Mouse (Mus musculus) C2C12 (cell line): ENCODE results near the gene Mrpl43. TPM values are rescaled to one million over a fixed set of nuclear protein-coding genes. Genes with fewer than 3 reads are reported as not detected.

ENCODE experiments used
- H3K27me3 ChIP-seq: one replicate; pipeline ENCODE4 v1.6.1; 2011; ENCODE audit not compliant: control insufficient read depth, insufficient read depth, insufficient read length
- H3K36me3 ChIP-seq: one replicate; pipeline ENCODE4 v1.6.1; 2011; ENCODE audit not compliant: control insufficient read depth, insufficient read depth
- H3K4me3 ChIP-seq: one replicate; pipeline ENCODE4 v1.5.1; 2011; ENCODE audit warnings: mild to moderate bottlenecking, control low read depth; ENCODE audit not compliant: poor library complexity, insufficient read depth, severe bottlenecking
- H3K79me2 ChIP-seq: one replicate; pipeline ENCODE4 v1.6.1; 2011; ENCODE audit not compliant: control insufficient read depth, insufficient read depth
- H3K79me3 ChIP-seq: one replicate; pipeline ENCODE4 v1.6.1; 2011; ENCODE audit warnings: low read depth, control low read depth
- H3ac ChIP-seq: one replicate; pipeline ENCODE3; 2011; ENCODE audit warnings: low read depth; ENCODE audit not compliant: control insufficient read depth, insufficient read length
- CEBPB ChIP-seq: IDR thresholded peaks from one replicate; pipeline ENCODE4 v1.6.1; 2011; ENCODE audit warnings: low read depth, mild to moderate bottlenecking, control low read depth, moderate library complexity
- CTCF ChIP-seq: IDR thresholded peaks from one replicate; pipeline ENCODE4 v1.5.1; 2011; ENCODE audit not compliant: control insufficient read depth, insufficient read depth, insufficient read length
- FOSL1 ChIP-seq: IDR thresholded peaks from one replicate; pipeline ENCODE4 v1.8.0; 2011; ENCODE audit warnings: mild to moderate bottlenecking, low read length; ENCODE audit not compliant: poor library complexity, insufficient read depth, severe bottlenecking
- MAX ChIP-seq: IDR thresholded peaks from one replicate; pipeline ENCODE4 v1.6.1; 2011; ENCODE audit warnings: mild to moderate bottlenecking, control low read depth
- MYOD1 ChIP-seq: IDR thresholded peaks from one replicate; pipeline ENCODE4 v1.6.1; 2011; ENCODE audit warnings: low read depth; ENCODE audit not compliant: control insufficient read depth, insufficient read length
- MYOG ChIP-seq: IDR thresholded peaks from one replicate; pipeline ENCODE4 v1.6.1; 2011; ENCODE audit not compliant: control insufficient read depth, insufficient read length; ENCODE audit errors: extremely low read depth
- USF1 ChIP-seq: IDR thresholded peaks from one replicate; pipeline ENCODE4 v1.6.1; 2011; ENCODE audit warnings: low read depth, mild to moderate bottlenecking, control low read depth, moderate library complexity
- polyA plus RNA-seq: library from polyadenylated mRNA; unstranded; fragments of >200 nt; fragmentation: generic; extraction: Trizol; gene quantifications from one replicate; pipeline ENCODE4 v1.2.1, GENCODE M21; 2012; ENCODE audit warnings: missing spikeins

The Mrpl43 gene
- polyA plus RNA-seq, 1 experiment, result 63.0 TPM

DNA sequence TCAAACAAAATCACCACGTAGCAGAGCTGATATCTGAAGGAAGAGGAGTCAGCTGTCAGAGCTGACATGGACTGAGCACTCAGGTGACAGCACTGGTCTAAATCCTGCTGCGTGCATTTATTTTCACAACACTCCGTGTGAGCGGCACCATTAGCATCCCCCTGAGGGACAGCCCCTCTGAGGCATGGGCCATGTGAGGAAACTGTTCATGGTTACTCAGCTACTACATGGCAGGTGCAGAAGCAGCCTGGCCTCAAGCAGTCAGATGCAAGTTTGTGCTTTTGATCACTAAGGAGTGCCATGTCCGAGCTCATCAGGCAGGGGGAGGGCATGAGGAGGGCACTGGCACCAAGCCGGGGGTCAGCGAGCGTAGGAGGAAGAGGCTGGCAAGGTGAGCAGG lies 6.6 kb downstream of the Mrpl43 start:
- H3ac ChIP-seq, result no peak overlapping the region
- TF ChIP-seq MYOD1, result no peak
- no peak for TF ChIP-seq USF1
- no peak for TF ChIP-seq FOSL1
- H3K79me2 ChIP-seq, result peaks cover 7% of the 10 kb centered on the region
- no peak overlapping the region for H3K4me3 ChIP-seq
- H3K79me3 ChIP-seq, result peaks cover 1% of the 10 kb centered on the region
- no peaks in the 10 kb centered on the region for H3K27me3 ChIP-seq
- H3K36me3 ChIP-seq, result peaks cover 14% of the 10 kb centered on the region

DNA sequence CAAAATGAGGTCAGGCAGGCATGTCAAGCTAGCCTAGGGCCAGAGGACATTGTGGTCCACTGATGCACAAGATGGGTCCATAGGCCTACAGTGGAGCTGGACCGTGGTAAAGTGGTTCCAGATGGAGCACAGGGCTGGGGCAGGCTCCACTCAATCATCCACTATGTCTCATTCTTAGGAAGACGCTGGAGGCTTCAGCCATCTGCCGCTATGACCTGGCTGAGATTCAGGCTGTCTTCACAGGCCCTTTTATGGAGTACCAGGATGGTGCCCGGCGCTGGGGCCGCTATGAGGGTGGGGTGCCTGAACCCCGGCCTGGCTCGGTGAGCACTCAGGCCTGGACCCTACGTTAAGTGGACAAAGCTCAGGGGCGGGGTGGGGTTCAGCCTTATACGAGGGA lies 8.5 kb downstream of the Mrpl43 start:
- H3K27me3 ChIP-seq, result no peaks in the 10 kb centered on the region
- no peaks in the 10 kb centered on the region for H3K36me3 ChIP-seq
- no peaks in the 10 kb centered on the region for H3K79me2 ChIP-seq
- TF ChIP-seq MAX, result no peak
- no peak for TF ChIP-seq MYOG
- no peak for TF ChIP-seq CTCF
- no peak for TF ChIP-seq FOSL1
- no peak for TF ChIP-seq USF1
- no peak for TF ChIP-seq CEBPB
- no peak for TF ChIP-seq MYOD1
- H3K4me3 ChIP-seq, result no peak overlapping the region
- no peaks in the 10 kb centered on the region for H3K79me3 ChIP-seq
- no peak overlapping the region for H3ac ChIP-seq

DNA sequence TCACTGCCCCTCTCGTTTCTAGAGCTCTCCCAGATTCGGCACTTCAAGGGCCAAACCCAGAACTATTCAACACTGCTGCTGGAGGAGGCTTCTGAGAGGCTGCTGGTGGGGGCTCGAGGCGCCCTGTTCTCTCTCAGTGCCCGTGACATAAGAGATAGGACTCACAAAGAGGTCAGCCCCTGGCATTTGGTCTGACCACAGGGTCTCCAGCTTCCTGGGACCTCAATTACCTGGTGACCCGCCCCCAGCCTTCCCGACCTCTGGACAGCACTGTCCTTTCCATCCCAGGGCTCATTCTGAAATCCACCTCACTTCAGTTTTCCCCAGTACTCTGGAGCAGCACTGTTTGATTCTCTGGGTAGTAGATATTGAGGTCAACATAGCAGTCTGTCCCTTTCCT lies 13.5 kb downstream of the Mrpl43 start:
- no peaks in the 10 kb centered on the region for H3K27me3 ChIP-seq
- H3K36me3 ChIP-seq, result no peaks in the 10 kb centered on the region
- H3K4me3 ChIP-seq, result no peak overlapping the region
- H3K79me2 ChIP-seq, result no peaks in the 10 kb centered on the region
- H3K79me3 ChIP-seq, result no peaks in the 10 kb centered on the region
- TF ChIP-seq CTCF (no peak), USF1 (no peak), FOSL1 (no peak), MYOG (no peak), MYOD1 (no peak)
- H3ac ChIP-seq, result no peak overlapping the region

DNA sequence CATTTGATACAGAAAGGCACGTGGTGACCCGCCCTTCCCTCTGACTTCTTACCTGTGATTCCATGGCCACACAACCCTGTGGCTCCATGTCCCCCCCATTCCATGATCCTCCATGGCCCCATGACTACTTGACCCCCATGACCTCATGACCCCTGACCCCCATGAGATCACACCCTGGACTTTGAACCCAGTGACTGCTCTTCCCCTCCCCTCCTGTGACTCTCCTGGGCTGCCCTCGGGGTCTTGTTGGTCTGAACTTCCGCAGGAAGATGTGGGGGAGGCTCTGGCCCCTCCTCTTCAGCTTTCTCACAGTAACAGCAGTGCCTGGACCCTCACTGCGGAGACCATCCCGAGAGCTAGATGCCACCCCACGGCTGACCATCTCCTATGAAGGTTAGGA lies 14.0 kb downstream of the Mrpl43 start:
- Histone ChIP-seq H3K79me2 (no peaks in the 10 kb centered on the region), H3ac (no peak overlapping the region), H3K79me3 (no peaks in the 10 kb centered on the region), H3K27me3 (no peaks in the 10 kb centered on the region), H3K36me3 (no peaks in the 10 kb centered on the region), H3K4me3 (no peak overlapping the region)
- TF ChIP-seq MAX, result no peak
- no peak for TF ChIP-seq USF1
- TF ChIP-seq FOSL1, result no peak
- TF ChIP-seq CTCF, result no peak
- no peak for TF ChIP-seq MYOG
- no peak for TF ChIP-seq CEBPB
- no peak for TF ChIP-seq MYOD1

DNA sequence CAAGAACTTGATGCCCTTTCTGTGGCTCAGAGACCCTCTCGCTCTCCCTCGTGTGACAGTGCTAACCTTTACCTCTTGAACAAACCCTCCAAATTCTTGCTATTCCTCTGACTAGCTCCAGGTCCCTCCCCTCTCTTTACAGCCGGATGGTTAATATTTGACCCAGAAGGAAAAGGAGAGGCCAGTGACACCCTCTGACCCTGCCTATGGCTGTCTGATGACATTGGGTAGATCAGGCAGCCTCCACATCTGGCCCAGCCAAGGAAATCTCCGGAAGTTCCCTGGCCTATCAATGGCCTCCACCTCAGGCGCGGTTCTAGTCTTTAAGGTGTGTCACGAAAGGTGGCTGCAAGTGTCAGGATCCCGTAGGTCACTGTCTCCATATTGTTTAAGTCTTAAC lies 15.2 kb downstream of the Mrpl43 start:
- H3K4me3 ChIP-seq, result no peak overlapping the region
- no peaks in the 10 kb centered on the region for H3K36me3 ChIP-seq
- no peaks in the 10 kb centered on the region for H3K27me3 ChIP-seq
- H3K79me2 ChIP-seq, result no peaks in the 10 kb centered on the region
- H3K79me3 ChIP-seq, result no peaks in the 10 kb centered on the region
- H3ac ChIP-seq, result no peak overlapping the region
- TF ChIP-seq CTCF, result no peak
- no peak for TF ChIP-seq MAX
- TF ChIP-seq CEBPB, result no peak
- TF ChIP-seq USF1, result no peak
- TF ChIP-seq FOSL1, result no peak

DNA sequence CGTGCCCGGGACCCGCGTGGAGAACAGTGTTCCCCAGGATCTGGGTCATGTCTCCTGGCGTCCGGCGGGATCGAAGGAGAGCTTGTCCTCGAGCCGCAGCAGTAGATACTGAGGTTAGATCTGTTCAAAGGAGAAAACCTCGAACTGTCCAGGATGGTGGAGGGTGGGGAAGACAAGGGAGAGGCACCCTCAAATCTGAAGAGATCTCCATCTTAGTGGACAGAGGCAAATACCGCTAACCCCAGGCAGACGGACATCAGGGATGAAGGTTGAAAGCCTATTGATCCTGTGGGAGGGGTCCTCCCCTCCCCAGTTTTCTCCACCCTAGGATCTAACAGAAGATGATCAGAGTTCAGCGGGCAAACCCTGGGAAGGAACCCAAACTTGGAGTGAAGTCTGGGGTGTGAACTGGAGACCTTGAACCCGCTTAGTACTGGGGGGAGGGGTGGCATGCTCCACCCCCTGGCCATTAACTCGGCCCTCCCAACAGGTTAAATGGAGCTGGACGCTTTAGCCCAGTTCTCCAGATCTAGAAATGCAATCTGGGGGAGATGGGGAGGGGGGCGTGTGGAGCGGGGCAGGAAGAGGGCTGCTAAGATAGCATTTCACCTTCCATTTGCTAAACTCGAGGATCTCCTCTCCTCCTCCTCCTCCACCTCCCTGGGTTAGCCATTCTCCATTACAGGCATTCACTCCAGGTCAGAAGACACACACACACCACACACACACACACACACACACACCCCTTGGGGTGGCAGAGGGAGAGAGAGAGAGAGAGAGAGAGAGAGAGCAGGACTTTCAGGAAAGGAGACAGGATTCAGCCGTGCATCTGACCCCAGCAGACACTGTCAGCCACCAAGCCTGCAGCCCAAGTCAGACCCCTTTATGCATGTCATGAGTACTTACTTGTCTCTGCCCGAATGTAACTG lies 16.4 kb downstream of the Mrpl43 start:
- Histone ChIP-seq H3ac (no peak overlapping the region), H3K27me3 (no peaks in the 10 kb centered on the region), H3K4me3 (no peak overlapping the region), H3K36me3 (no peaks in the 10 kb centered on the region), H3K79me3 (no peaks in the 10 kb centered on the region), H3K79me2 (no peaks in the 10 kb centered on the region)
- no peak for TF ChIP-seq MYOG
- TF ChIP-seq CEBPB, result no peak
- TF ChIP-seq FOSL1, result no peak
- no peak for TF ChIP-seq MAX
- TF ChIP-seq CTCF, result no peak
- no peak for TF ChIP-seq USF1
- TF ChIP-seq MYOD1, result no peak
